ENCODE assay signal across 13 mouse cellular contexts in genomic region chr7:39867451-39867850, GRCm38 (mm10).
DNase-seq lines count a peak whose midpoint lies in the region; ATAC-seq and TF ChIP-seq lines count a peak whose summit lies in the region.
"Had no signal": no experiment of that assay in that cellular context is flagged by ENCODE, and none has a peak within 500 bp of the region (broad histone marks: within the 10 kb centered on the region; RNA-seq: fewer than 3 reads in every experiment).

No protein-coding gene starts in this region.

- H3K27me3 ChIP-seq in forebrain, embryonic 14.5 days (replicated peaks; ENCODE audit: control insufficient read depth, insufficient read depth, low read length): no peaks in the 10 kb centered on the region
- no peaks in the 10 kb centered on the region for H3K27me3 ChIP-seq in forebrain, embryonic 11.5 days (ENCODE audit: control insufficient read depth, insufficient read depth, low read length)
- H3K27me3 ChIP-seq in midbrain, embryonic 11.5 days (ENCODE audit: control insufficient read depth, insufficient read depth, low read length): no peaks in the 10 kb centered on the region
- H3K27me3 ChIP-seq in midbrain, embryonic 10.5 days (ENCODE audit: low read depth, poor library complexity, severe bottlenecking): no peaks in the 10 kb centered on the region
- no peaks in the 10 kb centered on the region for H3K27me3 ChIP-seq in midbrain, postnatal 0 days (ENCODE audit: insufficient read depth, low read length)
- H3K27me3 ChIP-seq: heart, embryonic 13.5 days had no signal

- peak; percentile 57 for DNase-seq in forebrain, embryonic 14.5 days (ENCODE audit: low spot score)
- DNase-seq in forebrain, embryonic 11.5 days (ENCODE audit: low spot score): no peak
- peak; percentile 81 for DNase-seq in midbrain, embryonic 11.5 days (ENCODE audit: low spot score, missing footprints)
- DNase-seq in midbrain, embryonic 10.5 days (ENCODE audit: low spot score): no peak
- peak; percentile 24 for DNase-seq in embryo, embryonic 10.5 days (ENCODE audit: low spot score)
- peak; percentile 35 for DNase-seq in midbrain, postnatal 0 days (ENCODE audit: low spot score)
- DNase-seq in lung, postnatal 4 days: no peak
- DNase-seq: adrenal gland, postnatal 25 days; cerebellum, adult 11-12 months; thymus, postnatal 14 days had no signal

- no peak overlapping the region for H3K4me2 ChIP-seq in forebrain, embryonic 14.5 days (ENCODE audit: low read length)
- H3K4me2 ChIP-seq in forebrain, embryonic 11.5 days (ENCODE audit: low read depth, low read length, severe bottlenecking): no peak overlapping the region
- no peak overlapping the region for H3K4me2 ChIP-seq in midbrain, embryonic 11.5 days
- no peak overlapping the region for H3K4me2 ChIP-seq in midbrain, postnatal 0 days (ENCODE audit: low read depth, low read length, poor library complexity, severe bottlenecking)
- H3K4me2 ChIP-seq: heart, embryonic 13.5 days had no signal

- peak; percentile 26; the same call in 1 of the 2 replicates for ATAC-seq in forebrain, embryonic 14.5 days
- ATAC-seq in forebrain, embryonic 11.5 days (replicated peaks; ENCODE audit: low FRiP score): no peak
- ATAC-seq in midbrain, embryonic 11.5 days (ENCODE audit: low FRiP score): no peak
- ATAC-seq in midbrain, postnatal 0 days (ENCODE audit: low FRiP score): no peak
- ATAC-seq: intestine, embryonic 16.5 days had no signal

- no peak overlapping the region for H3K4me3 ChIP-seq in forebrain, embryonic 14.5 days (ENCODE audit: low read depth, low read length)
- H3K4me3 ChIP-seq in forebrain, embryonic 11.5 days (ENCODE audit: low read depth, low read length): no peak overlapping the region
- no peak overlapping the region for H3K4me3 ChIP-seq in midbrain, embryonic 11.5 days (ENCODE audit: low read depth, low read length)
- H3K4me3 ChIP-seq in midbrain, embryonic 10.5 days: no peak overlapping the region
- no peak overlapping the region for H3K4me3 ChIP-seq in midbrain, postnatal 0 days (ENCODE audit: low read depth, low read length)
- H3K4me3 ChIP-seq: gastrocnemius, adult 2 months; heart, embryonic 13.5 days had no signal

- no peak for TF ChIP-seq CTCF in midbrain, postnatal 0 days (IDR thresholded peaks at IDR 0.05)

- WGBS in forebrain, embryonic 14.5 days: 1% methylated on average over 3 of the region's 3 CpGs
- WGBS in forebrain, embryonic 11.5 days: 3% methylated on average over 3 of the region's 3 CpGs
- 12% methylated on average over 3 of the region's 3 CpGs for WGBS in midbrain, embryonic 11.5 days
- 18% methylated on average over 3 of the region's 3 CpGs for WGBS in midbrain, embryonic 10.5 days
- WGBS in midbrain, postnatal 0 days: 11% methylated on average over 3 of the region's 3 CpGs

- no peaks in the 10 kb centered on the region for H3K9me3 ChIP-seq in forebrain, embryonic 14.5 days (replicated peaks; ENCODE audit: control insufficient read depth, low read length)
- H3K9me3 ChIP-seq in forebrain, embryonic 11.5 days (ENCODE audit: control insufficient read depth, low read length): no peaks in the 10 kb centered on the region; the same call in 1 of the 2 replicates
- H3K9me3 ChIP-seq in midbrain, embryonic 11.5 days (ENCODE audit: control insufficient read depth, low read length): no peaks in the 10 kb centered on the region
- H3K9me3 ChIP-seq in midbrain, embryonic 10.5 days (replicated peaks): no peaks in the 10 kb centered on the region
- H3K9me3 ChIP-seq in midbrain, postnatal 0 days (ENCODE audit: low read length): no peaks in the 10 kb centered on the region
- H3K9me3 ChIP-seq: heart, embryonic 13.5 days had no signal

- H3K27ac ChIP-seq in forebrain, embryonic 14.5 days (ENCODE audit: low read depth, low read length): no peak overlapping the region
- no peak overlapping the region for H3K27ac ChIP-seq in forebrain, embryonic 11.5 days (ENCODE audit: low read depth, low read length)
- H3K27ac ChIP-seq in midbrain, embryonic 11.5 days (ENCODE audit: low read depth, low read length): no peak overlapping the region
- H3K27ac ChIP-seq in midbrain, embryonic 10.5 days (replicated peaks): no peak overlapping the region
- no peak overlapping the region for H3K27ac ChIP-seq in midbrain, postnatal 0 days (ENCODE audit: low read depth, low read length)
- H3K27ac ChIP-seq: gastrocnemius, adult 2 months; heart, embryonic 13.5 days had no signal

- no peak overlapping the region for H3K9ac ChIP-seq in forebrain, embryonic 14.5 days (ENCODE audit: low read length)
- no peak overlapping the region for H3K9ac ChIP-seq in forebrain, embryonic 11.5 days (ENCODE audit: low read length)
- H3K9ac ChIP-seq in midbrain, embryonic 11.5 days (ENCODE audit: low read length): no peak overlapping the region
- no peak overlapping the region for H3K9ac ChIP-seq in midbrain, postnatal 0 days (replicated peaks; ENCODE audit: low read length, poor library complexity, severe bottlenecking)
- H3K9ac ChIP-seq: heart, embryonic 13.5 days had no signal

- H3K36me3 ChIP-seq in forebrain, embryonic 14.5 days (ENCODE audit: control insufficient read depth, insufficient read depth, low read length): no peaks in the 10 kb centered on the region
- H3K36me3 ChIP-seq in forebrain, embryonic 11.5 days (ENCODE audit: control insufficient read depth, insufficient read depth, low read length): no peaks in the 10 kb centered on the region
- H3K36me3 ChIP-seq in midbrain, embryonic 11.5 days (ENCODE audit: control insufficient read depth, insufficient read depth, low read length): no peaks in the 10 kb centered on the region
- H3K36me3 ChIP-seq in midbrain, embryonic 10.5 days: no peaks in the 10 kb centered on the region
- H3K36me3 ChIP-seq in midbrain, postnatal 0 days (ENCODE audit: insufficient read depth, low read length): no peaks in the 10 kb centered on the region
- H3K36me3 ChIP-seq: heart, embryonic 13.5 days had no signal

- H3K4me1 ChIP-seq in forebrain, embryonic 14.5 days (ENCODE audit: control insufficient read depth, insufficient read depth, low read length): no peaks in the 10 kb centered on the region
- H3K4me1 ChIP-seq in forebrain, embryonic 11.5 days (replicated peaks; ENCODE audit: control insufficient read depth, insufficient read depth, low read length): no peaks in the 10 kb centered on the region
- peaks cover 5% of the 10 kb centered on the region; the same call in 1 of the 2 replicates for H3K4me1 ChIP-seq in midbrain, embryonic 11.5 days (ENCODE audit: control insufficient read depth, insufficient read depth, low read length)
- peaks cover 13% of the 10 kb centered on the region for H3K4me1 ChIP-seq in midbrain, embryonic 10.5 days
- H3K4me1 ChIP-seq in midbrain, postnatal 0 days (ENCODE audit: insufficient read depth, low read length): peaks cover 3% of the 10 kb centered on the region; the same call in 1 of the 2 replicates

Comparison
In these comparisons a context has a peak if more than half of its experiments do, and no peak if none do; other contexts are left out.
1. DNase-seq: peak in forebrain, embryonic 14.5 days (single experiment), midbrain, embryonic 11.5 days (single experiment), embryo, embryonic 10.5 days (single experiment) and midbrain, postnatal 0 days (single experiment); none in forebrain, embryonic 11.5 days (single experiment), midbrain, embryonic 10.5 days (single experiment) and lung, postnatal 4 days (0 of 2).